Mouse (Mus musculus) right cerebral cortex, postnatal 14 days (tissue): ENCODE data around the gene 4930518I15Rik.
A peak's percentile ranks its signal among the peaks of the same experiment; 100 is the strongest.
"Not testable (repeated sequence)": the region's sequence is repeated elsewhere in the genome, so short reads cannot be mapped to it uniquely, and the experiment has no call there.

Experiments
- DNase-seq: peaks from one replicate; pipeline ENCODE4 v3.0.0; 2022

Gene 4930518I15Rik

DNA sequence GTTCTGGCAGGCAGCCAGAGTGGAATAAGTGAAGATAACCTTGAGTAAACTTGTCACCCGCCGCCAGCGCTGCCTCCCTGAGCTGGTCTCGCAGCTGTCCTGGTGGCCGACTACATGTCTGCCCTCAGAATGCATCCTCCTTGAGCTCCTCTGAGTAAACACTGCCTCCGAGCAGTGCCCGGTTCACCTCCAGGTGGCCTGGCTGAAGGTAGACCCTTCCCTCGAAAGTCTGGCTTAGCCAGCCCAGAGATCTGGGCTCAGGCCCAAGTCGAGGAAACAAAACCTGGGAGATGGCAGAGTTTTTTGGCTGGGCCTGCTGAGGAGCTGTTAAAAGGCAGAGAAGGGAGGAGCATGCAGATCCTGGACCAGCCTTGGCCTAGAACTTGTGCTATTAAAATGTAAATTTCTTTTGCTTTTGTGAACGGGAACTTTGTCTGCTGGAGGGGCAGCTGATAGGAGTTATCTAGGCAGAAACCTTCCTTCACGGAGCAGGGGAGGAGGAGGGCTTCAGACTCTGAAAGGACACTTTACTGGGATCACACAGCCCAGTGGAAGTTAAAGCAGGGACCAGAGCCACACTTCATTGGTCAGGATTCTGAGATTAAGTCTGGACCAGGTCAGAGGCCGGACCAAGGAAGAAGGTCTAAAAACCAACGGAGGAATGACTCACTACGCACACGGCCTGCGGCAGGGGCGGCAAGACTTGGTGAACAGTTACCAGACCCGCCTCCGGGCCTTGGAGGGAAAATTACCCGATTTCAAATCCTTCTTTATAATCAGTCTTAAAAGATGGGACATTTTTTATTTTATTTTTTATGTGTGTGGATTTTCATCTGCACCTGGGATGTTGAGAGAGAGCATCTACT, 15.7 kb downstream of the 4930518I15Rik start:
- DNase-seq, result no peak

- peak; percentile 32 for DNase-seq
Measured at GRCm38 (mm10) chr2:156841028-156841840, 16.5 kb downstream of the 4930518I15Rik start.

- DNase-seq, result no peak
Measured at GRCm38 (mm10) chr2:156840301-156841027, 17.3 kb downstream of the 4930518I15Rik start.

GRCm38 (mm10) chr2:156839319-156840191, 18.2 kb downstream of the 4930518I15Rik start, which contains the start of gene Tgif2:
Gene Tgif2, plus strand, starts transcription at chr2:156840007.
- DNase-seq, result peak; percentile 34

GRCm38 (mm10) chr2:156838839-156839238, 18.9 kb downstream of the 4930518I15Rik start:
- no peak for DNase-seq

DNA sequence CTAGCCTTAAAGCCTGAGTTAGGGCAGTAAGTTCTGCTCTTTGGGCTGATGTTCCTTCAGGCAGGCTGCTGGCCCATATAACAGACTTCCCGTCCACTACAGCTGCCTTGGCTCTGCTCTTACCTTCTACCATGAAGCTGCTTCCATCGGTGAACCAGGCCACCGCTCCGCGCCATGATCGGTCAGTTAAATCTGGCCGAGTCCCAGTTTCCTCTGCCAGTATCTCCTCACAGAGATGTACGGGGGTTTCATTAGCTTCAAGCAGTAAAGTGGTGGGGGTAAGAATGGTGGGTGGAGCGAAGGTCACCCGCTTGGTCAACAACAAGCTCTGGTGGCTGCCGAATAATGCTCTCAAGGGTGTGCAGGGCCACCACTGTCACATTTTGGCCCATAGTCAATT, 23.4 kb downstream of the 4930518I15Rik start:
- DNase-seq, result no peak

DNA sequence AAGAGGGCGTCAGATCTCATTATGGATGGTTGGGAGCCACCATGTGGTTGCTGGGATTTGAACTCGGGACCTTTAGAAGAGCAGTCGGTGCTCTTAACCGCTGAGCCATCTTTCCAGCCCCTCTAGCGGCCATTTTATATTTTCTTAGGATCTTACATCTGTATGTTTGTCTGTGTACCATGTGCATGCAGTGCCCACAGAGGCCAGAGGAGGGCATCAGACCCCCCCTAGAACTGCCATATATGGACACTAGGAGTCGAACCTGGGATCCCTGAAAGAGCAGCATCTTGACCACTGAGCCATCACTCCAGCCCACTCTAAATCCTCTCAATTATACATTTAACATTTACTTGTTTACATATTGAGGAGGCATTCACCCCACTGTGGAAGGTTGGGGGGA, 32.6 kb downstream of the 4930518I15Rik start:
- DNase-seq, result not testable (repeated sequence)

DNA sequence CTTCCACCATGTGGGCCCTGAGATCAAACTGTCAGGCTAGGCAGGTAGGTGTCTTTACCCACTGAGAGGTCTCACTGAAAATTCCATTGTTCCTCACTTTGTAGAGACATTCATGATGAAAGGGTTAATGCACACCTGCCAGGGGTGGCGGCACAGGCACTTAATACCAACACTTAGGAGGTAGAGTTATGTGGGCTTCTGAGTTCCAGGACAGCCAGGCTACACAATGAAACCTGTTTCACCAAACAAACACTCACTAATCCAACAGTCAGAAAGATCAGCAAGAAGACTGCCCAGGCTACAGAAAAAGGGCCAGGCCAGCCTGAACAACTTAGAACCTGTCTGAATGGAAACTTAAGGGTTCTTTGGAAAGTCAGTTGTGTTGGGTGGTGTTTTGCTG, 41.6 kb downstream of the 4930518I15Rik start:
- DNase-seq, result no peak

GRCm38 (mm10) chr2:156815412-156815811, 42.3 kb downstream of the 4930518I15Rik start:
- DNase-seq, result no peak

DNA sequence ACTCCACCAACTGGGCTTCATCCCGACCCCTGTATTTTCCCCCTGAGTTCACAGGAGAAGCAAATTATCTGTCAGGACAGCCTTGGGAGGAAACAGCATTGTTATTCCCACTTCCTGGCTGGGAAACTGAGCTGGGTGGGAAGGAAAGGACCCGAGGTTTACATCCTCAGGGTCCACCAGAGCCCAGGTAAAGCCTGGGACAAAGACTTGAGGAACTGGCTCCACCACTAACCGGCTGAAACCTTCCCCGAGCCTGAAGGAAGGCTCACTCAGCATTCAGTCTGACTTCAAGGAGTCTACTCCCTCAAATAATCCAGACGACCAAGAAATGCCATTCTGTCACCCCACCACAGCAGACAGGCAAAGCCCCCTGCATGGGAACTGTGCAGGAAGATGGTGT, 42.9 kb downstream of the 4930518I15Rik start:
- DNase-seq, result no peak

- no peak for DNase-seq
Measured at GRCm38 (mm10) chr2:156814344-156814801, 43.4 kb downstream of the 4930518I15Rik start.

DNA sequence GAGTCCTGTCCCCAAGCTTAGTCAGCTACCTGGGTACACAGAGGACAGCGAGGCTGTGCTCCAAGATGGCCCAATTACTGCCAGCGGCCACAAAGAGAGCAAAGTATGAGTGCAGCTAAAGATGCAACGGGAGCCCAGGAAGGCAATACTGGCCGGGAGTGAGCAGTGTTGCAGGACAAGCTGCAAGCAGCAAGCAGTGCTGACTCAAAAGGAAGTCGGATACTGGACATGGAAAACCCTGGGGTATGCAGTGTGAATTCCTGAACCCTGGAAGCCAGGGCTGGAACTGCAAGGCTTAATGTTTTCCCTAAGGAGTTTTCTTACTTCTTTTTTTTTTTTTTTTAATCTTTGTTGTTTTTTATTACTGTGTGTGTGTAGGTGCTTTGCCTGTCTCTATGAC, 46.2 kb downstream of the 4930518I15Rik start:
- no peak for DNase-seq

DNA sequence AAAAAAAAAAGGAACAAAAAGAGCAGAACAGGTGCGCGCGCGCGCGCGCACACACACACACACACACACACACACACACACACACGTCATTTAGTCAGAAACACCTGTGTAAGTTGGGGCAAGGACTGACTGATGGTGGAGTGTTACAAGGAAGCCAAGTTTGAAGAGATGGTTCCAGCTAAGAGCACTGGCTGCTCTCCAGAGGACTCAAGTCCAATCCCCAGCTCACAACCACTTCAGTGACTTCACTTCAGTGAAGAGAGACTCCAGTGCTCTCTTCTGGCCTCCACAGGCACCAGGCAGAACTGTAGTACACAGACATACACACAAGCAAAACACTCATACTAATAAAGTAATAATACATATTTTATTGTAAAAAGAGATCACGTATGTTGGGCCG, 47.0 kb downstream of the 4930518I15Rik start:
- DNase-seq, result no peak

DNA sequence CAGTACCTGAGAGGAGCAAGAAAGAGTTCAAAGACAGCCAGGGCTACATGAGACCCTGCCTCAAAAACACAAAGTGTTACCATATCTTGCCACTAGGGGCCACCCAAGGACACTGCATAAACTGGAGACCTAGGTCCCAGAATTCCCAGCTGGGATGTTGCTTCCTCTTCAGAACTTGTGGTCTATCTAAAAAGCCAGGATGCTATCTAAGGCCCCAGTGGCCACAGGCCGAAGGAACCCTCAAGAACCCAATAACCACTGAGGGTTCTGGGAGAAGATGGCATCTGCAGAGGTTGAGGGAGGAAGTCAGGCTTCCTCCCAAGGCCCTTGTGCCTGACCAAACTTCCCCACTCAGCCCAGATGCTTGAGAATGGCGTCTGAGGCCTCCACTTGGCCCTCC, 48.2 kb downstream of the 4930518I15Rik start:
- DNase-seq, result peak; percentile 52

DNA sequence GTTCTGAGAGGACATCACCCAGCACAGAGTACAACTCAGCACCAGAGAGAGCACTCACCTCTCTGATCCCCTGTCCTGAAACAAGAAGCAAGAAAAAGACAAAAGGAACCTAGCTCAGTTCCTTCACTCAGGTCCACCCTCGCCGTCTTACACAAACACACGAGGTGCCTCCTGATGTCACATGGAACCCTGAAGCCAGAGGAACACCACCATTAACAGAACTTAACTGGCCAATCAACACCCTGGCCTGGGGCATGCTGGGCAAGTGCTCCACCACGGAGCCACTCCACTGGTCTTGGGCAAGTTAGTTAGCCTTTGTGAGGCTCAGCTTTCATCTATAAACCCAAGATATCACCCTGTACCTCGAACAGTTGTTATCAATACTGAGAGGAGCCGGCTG, 50.9 kb downstream of the 4930518I15Rik start:
- DNase-seq, result no peak
